Mouse (Mus musculus) heart, embryonic 13.5 days (tissue): ENCODE results near the gene Fbxo27. TPM values are rescaled to one million over a fixed set of nuclear protein-coding genes. Genes with fewer than 3 reads are reported as not detected.

Experiments used
- polyA plus RNA-seq: library from polyadenylated mRNA; unstranded; fragments of >200 nt; fragmentation: Nextera tagmentation; extraction: Ambion mirVana; gene quantifications from 2 replicates; pipeline ENCODE4 v1.2.1, GENCODE M21; 2015

Fbxo27 gene
- polyA plus RNA-seq, 1 experiment from 2014 or later, result 4.7 TPM

Other genes starting within 250 kb of the Fbxo27 start
- 0.94 and 1.1 TPM in 2 replicates for gene Lrfn1, start 240.9 kb upstream of the Fbxo27 start, polyA plus RNA-seq
- gene Ifnl2, start 182.4 kb upstream of the Fbxo27 start, polyA plus RNA-seq, result not detected in 2 replicates
- gene Ifnl3, start 170.0 kb upstream of the Fbxo27 start, polyA plus RNA-seq, result not detected in 2 replicates
- gene Sycn, start 152.0 kb upstream of the Fbxo27 start, polyA plus RNA-seq, result not detected in 2 replicates
- gene Nccrp1, start 145.6 kb upstream of the Fbxo27 start, polyA plus RNA-seq, result not detected in 2 replicates
- 18.7 and 23.3 TPM in 2 replicates for gene Samd4b, start 94.7 kb upstream of the Fbxo27 start, polyA plus RNA-seq
- gene Pak4, start 94.7 kb upstream of the Fbxo27 start, polyA plus RNA-seq, result 27.9 and 30.5 TPM in 2 replicates
- gene Acp7, start 61.5 kb upstream of the Fbxo27 start, polyA plus RNA-seq, result not detected in 2 replicates
- gene Fbxo17, start 24.0 kb downstream of the Fbxo27 start, polyA plus RNA-seq, result 10.6 and 11.4 TPM in 2 replicates
- gene Mrps12, start 49.0 kb downstream of the Fbxo27 start, polyA plus RNA-seq, result 108 and 117 TPM in 2 replicates
- 20.2 and 20.4 TPM in 2 replicates for gene Sars2, start 49.1 kb downstream of the Fbxo27 start, polyA plus RNA-seq
- gene Ccer2, start 63.3 kb downstream of the Fbxo27 start, polyA plus RNA-seq, result not detected in 2 replicates
- gene Sirt2, start 73.9 kb downstream of the Fbxo27 start, polyA plus RNA-seq, result 48.9 and 51.5 TPM in 2 replicates
- 30.5 and 32.7 TPM in 2 replicates for gene Nfkbib, start 74.7 kb downstream of the Fbxo27 start, polyA plus RNA-seq
- gene Rinl, start 96.1 kb downstream of the Fbxo27 start, polyA plus RNA-seq, result 2.7 and 3.6 TPM in 2 replicates
- gene Hnrnpl, start 115.7 kb downstream of the Fbxo27 start, polyA plus RNA-seq, result 168 TPM in 2 replicates
- 169 and 182 TPM in 2 replicates for gene Ech1, start 132.4 kb downstream of the Fbxo27 start, polyA plus RNA-seq
- 4.3 and 5.6 TPM in 2 replicates for gene Lgals4, start 141.0 kb downstream of the Fbxo27 start, polyA plus RNA-seq
- 1.5 and 1.6 TPM in 2 replicates for gene Lgals7, start 171.0 kb downstream of the Fbxo27 start, polyA plus RNA-seq
- gene Capn12, start 188.6 kb downstream of the Fbxo27 start, polyA plus RNA-seq, result 0.15 and 0.38 TPM in 2 replicates